Mouse (Mus musculus) hindbrain, embryonic 14.5 days (tissue): ENCODE data around the gene Tppp2. TPM values are rescaled to one million over a fixed set of nuclear protein-coding genes. Genes with fewer than 3 reads are reported as not detected.

Source experiments
- ATAC-seq: fragments of 200-750 bp; cut with Nextera tagmentation; 2 replicates; pipeline ENCODE4 v1.8.0; 2017; ENCODE audit warnings: moderate number of reproducible peaks, mild to moderate bottlenecking, moderate TSS enrichment, moderate library complexity; ENCODE audit not compliant: low FRiP score
- DNase-seq: peaks from one replicate; pipeline ENCODE4 v3.0.0-alpha.2; 2015; ENCODE audit warnings: low spot score
- H3K27ac ChIP-seq: fragments of 300-500 bp; sonication (generic); 2 replicates; pipeline ENCODE4 v1.5.1; 2014; ENCODE audit warnings: mild to moderate bottlenecking, moderate library complexity
- H3K27me3 ChIP-seq: fragments of 300-500 bp; sonication (generic); 2 replicates; pipeline ENCODE4 v1.6.1; 2014; ENCODE audit warnings: mild to moderate bottlenecking, low read length, mixed read lengths; ENCODE audit not compliant: control insufficient read depth, insufficient read depth
- H3K36me3 ChIP-seq: fragments of 300-500 bp; sonication (generic); replicated peaks from 2 replicates; pipeline ENCODE4 v1.6.1; 2014; ENCODE audit not compliant: control insufficient read depth, insufficient read depth
- H3K4me1 ChIP-seq: fragments of 300-500 bp; sonication (generic); replicated peaks from 2 replicates; pipeline ENCODE4 v1.6.1; 2014; ENCODE audit warnings: antibody characterized with exemption, low read length, mixed read lengths; ENCODE audit not compliant: control insufficient read depth, insufficient read depth
- H3K4me2 ChIP-seq: fragments of 300-500 bp; sonication (generic); replicated peaks from 2 replicates; pipeline ENCODE4 v1.6.1; 2014; ENCODE audit warnings: mild to moderate bottlenecking, moderate library complexity
- H3K4me3 ChIP-seq: fragments of 300-500 bp; sonication (generic); replicated peaks from 2 replicates; pipeline ENCODE4 v1.5.1; 2014; ENCODE audit warnings: mild to moderate bottlenecking, low read length
- H3K9ac ChIP-seq: fragments of 300-500 bp; sonication (generic); 2 replicates; pipeline ENCODE4 v1.6.1; 2014
- H3K9me3 ChIP-seq: fragments of 300-500 bp; sonication (generic); 2 replicates; pipeline ENCODE4 v1.6.1; 2016; ENCODE audit warnings: low read length; ENCODE audit not compliant: control insufficient read depth
- WGBS: fragments of 180-500 bp; shearing (Covaris S2); extraction: QIAGEN DNeasy Blood & Tissue Kit; methylation state at CpG from one replicate; pipeline ENCODE4 v1.1.7; 2014; 5-methylcytosine and 5-hydroxymethylcytosine counted together
- polyA plus RNA-seq: library from polyadenylated mRNA; unstranded; fragments of >200 nt; fragmentation: Nextera tagmentation; extraction: Ambion mirVana; gene quantifications from 2 replicates; pipeline ENCODE4 v1.2.1, GENCODE M21; 2014

The Tppp2 gene
- polyA plus RNA-seq, 1 experiment from 2014 or later = not detected

DNA sequence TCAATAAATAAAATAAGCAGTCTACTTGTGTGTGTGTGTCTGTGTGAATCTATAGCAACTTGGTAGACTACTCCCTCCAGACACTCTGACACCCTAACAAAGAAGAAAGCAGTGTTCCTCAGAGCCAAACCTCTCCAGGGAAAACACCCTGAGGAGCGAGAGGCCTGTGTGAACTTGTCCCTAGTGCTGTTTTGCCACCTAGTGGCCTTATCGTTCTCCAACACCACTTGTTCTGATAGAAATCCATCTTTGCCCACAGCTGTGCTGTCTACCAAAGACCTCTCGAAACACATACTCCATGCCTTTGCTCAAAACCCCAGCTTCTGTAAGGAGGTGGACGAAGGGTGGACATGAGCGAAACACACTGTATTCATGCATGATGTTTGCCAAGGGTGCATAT is 12.6 kb downstream of the Tppp2 start:
- H3K4me2 ChIP-seq = no peak overlapping the region
- H3K9me3 ChIP-seq = no peaks in the 10 kb centered on the region
- DNase-seq (peak; percentile 72), ATAC-seq (peak; percentile 75; the same call in 1 of the 2 replicates)
- no peaks in the 10 kb centered on the region for H3K4me1 ChIP-seq
- no peaks in the 10 kb centered on the region for H3K27me3 ChIP-seq
- no peak overlapping the region for H3K4me3 ChIP-seq
- H3K36me3 ChIP-seq = no peaks in the 10 kb centered on the region
- no peak overlapping the region for H3K27ac ChIP-seq
- 35% methylated on average over 5 of the region's 5 CpGs for WGBS
- H3K9ac ChIP-seq = no peak overlapping the region

- H3K4me2 ChIP-seq = no peak overlapping the region
- no peaks in the 10 kb centered on the region for H3K9me3 ChIP-seq
- DNase-seq (no peak), ATAC-seq (no peak)
- H3K4me1 ChIP-seq = no peaks in the 10 kb centered on the region
- no peak overlapping the region for H3K27ac ChIP-seq
- H3K4me3 ChIP-seq = no peak overlapping the region
- no peaks in the 10 kb centered on the region for H3K27me3 ChIP-seq
- H3K36me3 ChIP-seq = no peaks in the 10 kb centered on the region
- 84% methylated on average over 10 of the region's 10 CpGs for WGBS
- no peak overlapping the region for H3K9ac ChIP-seq
These were observed 14.1 kb downstream of the Tppp2 start for GRCm38 (mm10) chr14:51932092-51933020.

- DNase-seq (no peak), ATAC-seq (no peak)
- Histone ChIP-seq H3K4me3 (no peak overlapping the region), H3K9me3 (no peaks in the 10 kb centered on the region), H3K27ac (no peak overlapping the region), H3K4me1 (no peaks in the 10 kb centered on the region), H3K9ac (no peak overlapping the region), H3K4me2 (no peak overlapping the region), H3K36me3 (no peaks in the 10 kb centered on the region), H3K27me3 (no peaks in the 10 kb centered on the region)
- WGBS = 90% methylated on average over 9 of the region's 9 CpGs
These were observed 20.8 kb downstream of the Tppp2 start for GRCm38 (mm10) chr14:51939005-51939404.

DNA sequence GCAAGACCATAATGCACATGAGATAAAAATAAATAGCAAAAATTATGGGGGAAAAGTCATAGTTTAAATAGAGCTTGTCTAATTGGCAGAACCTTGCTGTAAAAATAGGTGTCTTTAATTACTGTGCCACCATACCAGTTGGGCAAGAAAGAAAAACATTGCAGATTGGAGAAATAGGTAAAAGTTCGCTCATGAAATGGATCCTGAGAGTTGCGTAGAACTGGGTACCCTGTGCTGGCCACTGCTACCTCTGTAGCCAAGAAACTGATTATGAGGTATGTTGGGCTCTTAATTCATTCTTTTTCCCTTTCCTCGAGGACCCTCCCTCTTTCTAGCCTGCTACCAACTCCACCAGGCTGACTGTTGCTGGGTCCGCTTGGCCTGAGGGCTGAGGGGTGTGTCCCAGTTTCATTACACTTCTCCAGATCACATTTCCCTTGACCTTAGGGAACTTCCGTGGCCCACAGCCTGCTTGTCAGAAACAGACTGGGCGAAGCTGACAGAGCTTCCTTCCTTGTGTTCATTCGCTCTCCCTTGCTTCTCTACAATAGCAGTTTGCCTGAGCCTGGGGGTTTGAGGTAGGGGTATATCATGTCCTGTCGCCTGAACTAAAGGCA is 22.8 kb downstream of the Tppp2 start:
- Histone ChIP-seq H3K4me1 (no peaks in the 10 kb centered on the region), H3K4me3 (no peak overlapping the region), H3K27me3 (no peaks in the 10 kb centered on the region), H3K9me3 (no peaks in the 10 kb centered on the region), H3K27ac (no peak overlapping the region), H3K36me3 (no peaks in the 10 kb centered on the region), H3K9ac (no peak overlapping the region), H3K4me2 (no peak overlapping the region)
- ATAC-seq (no peak), DNase-seq (no peak)
- WGBS = 41% methylated on average over 8 of the region's 8 CpGs

- WGBS = 56% methylated on average over 9 of the region's 9 CpGs
- H3K27ac ChIP-seq = no peak overlapping the region
- H3K27me3 ChIP-seq = no peaks in the 10 kb centered on the region
- no peaks in the 10 kb centered on the region for H3K4me1 ChIP-seq
- no peak overlapping the region for H3K4me2 ChIP-seq
- H3K4me3 ChIP-seq = no peak overlapping the region
- ATAC-seq (no peak), DNase-seq (no peak)
- no peaks in the 10 kb centered on the region for H3K36me3 ChIP-seq
- no peak overlapping the region for H3K9ac ChIP-seq
- no peaks in the 10 kb centered on the region for H3K9me3 ChIP-seq
These were observed 23.4 kb downstream of the Tppp2 start for GRCm38 (mm10) chr14:51941577-51941976.

DNA sequence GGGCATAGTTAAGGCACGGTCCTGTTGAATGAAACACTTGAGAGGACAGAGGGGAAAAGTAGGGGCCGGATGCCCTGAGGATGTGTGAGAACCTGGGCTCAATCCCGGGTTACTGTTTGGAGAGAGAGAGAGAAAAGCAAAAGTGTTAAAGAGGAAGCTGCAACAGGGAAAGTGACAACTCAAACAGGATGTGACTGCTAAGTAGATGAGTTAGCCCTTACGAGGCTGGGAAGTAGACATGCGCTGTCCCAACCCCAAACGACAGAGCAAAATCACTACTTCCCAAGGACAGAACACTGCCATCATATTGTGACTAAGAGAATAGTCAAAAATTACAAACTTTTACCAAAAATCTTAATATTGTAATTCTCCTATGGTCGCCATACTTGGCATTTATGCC is 24.0 kb downstream of the Tppp2 start:
- no peaks in the 10 kb centered on the region for H3K9me3 ChIP-seq
- no peak overlapping the region for H3K4me3 ChIP-seq
- H3K36me3 ChIP-seq = no peaks in the 10 kb centered on the region
- WGBS = 71% methylated on average over 7 of the region's 7 CpGs
- H3K27ac ChIP-seq = no peak overlapping the region
- no peak overlapping the region for H3K9ac ChIP-seq
- no peak overlapping the region for H3K4me2 ChIP-seq
- H3K27me3 ChIP-seq = no peaks in the 10 kb centered on the region
- ATAC-seq (no peak), DNase-seq (no peak)
- no peaks in the 10 kb centered on the region for H3K4me1 ChIP-seq

DNA sequence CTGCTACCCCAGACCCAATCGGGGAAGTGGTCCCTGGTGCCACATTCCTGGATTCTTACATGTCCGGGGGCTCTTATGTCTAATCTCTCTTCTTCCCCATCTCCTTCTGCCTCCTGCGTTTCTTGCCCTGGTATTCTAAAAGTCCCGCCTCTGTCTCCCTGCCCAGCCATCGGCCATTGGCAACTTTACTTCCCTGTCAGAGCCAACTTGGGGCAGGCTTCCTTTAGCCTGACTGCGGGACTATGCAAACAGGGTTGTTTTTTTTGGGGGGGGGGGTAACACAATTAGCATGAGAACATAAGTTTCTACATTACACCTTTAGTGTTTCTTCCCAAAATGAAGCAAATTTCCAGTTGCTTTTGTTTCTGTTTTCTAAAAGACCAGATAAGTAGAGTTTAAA is 25.1 kb downstream of the Tppp2 start:
- Histone ChIP-seq H3K4me2 (no peak overlapping the region), H3K4me3 (no peak overlapping the region), H3K9ac (no peak overlapping the region), H3K27ac (no peak overlapping the region), H3K36me3 (no peaks in the 10 kb centered on the region), H3K27me3 (no peaks in the 10 kb centered on the region), H3K9me3 (no peaks in the 10 kb centered on the region), H3K4me1 (no peaks in the 10 kb centered on the region)
- DNase-seq = no peak
- ATAC-seq = no peak
- 91% methylated on average over 6 of the region's 6 CpGs for WGBS

DNA sequence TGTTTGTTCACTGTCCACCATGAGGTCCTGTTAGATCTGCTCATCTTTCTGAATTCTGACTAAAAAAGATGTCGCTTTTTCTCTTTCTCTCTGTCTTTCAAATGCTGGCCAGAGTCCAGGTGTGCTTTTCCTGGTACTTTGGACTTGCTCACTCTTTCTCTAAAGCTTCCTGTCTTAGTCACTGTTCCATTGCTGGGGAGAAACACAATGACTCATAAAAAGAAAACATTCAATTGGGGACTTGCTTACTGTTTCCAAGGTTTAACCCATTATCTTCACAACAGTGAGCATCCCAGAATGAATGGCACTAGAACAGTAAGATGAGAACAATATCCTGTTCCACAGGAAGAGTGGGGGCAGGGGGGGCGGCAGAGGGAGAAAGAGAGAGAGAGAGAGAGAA is 42.1 kb downstream of the Tppp2 start:
- H3K27ac ChIP-seq = no peak overlapping the region
- no peaks in the 10 kb centered on the region for H3K36me3 ChIP-seq
- no peak overlapping the region for H3K4me2 ChIP-seq
- 92% methylated on average over 2 of the region's 2 CpGs for WGBS
- H3K4me3 ChIP-seq = no peak overlapping the region
- DNase-seq = no peak
- H3K4me1 ChIP-seq = no peaks in the 10 kb centered on the region
- H3K27me3 ChIP-seq = no peaks in the 10 kb centered on the region
- ATAC-seq = no peak
- no peak overlapping the region for H3K9ac ChIP-seq
- H3K9me3 ChIP-seq = no peaks in the 10 kb centered on the region

DNA sequence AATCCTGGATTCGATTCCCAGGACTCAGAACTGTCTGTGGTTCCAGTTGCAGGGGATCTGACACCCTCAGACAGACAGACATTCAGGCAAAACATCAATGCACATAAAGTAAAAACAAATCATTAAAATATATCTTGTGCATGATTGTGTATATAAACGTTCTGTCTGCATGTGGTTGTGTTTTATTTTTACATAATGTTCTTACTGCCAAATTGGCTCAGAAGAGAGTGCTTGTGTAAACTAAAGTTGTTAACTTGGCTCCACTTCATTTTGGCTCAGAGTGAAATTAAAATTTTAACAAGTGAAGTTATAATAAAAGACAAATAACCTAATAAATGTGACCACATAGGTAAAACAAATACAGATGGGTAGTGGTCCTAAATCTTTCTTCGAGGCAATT is 49.2 kb downstream of the Tppp2 start:
- H3K9me3 ChIP-seq = no peaks in the 10 kb centered on the region
- no peaks in the 10 kb centered on the region for H3K27me3 ChIP-seq
- H3K36me3 ChIP-seq = no peaks in the 10 kb centered on the region
- WGBS = 92% methylated on average over 3 of the region's 3 CpGs
- H3K4me1 ChIP-seq = no peaks in the 10 kb centered on the region
- DNase-seq (no peak), ATAC-seq (no peak)
- H3K27ac ChIP-seq = no peak overlapping the region
- H3K4me2 ChIP-seq = no peak overlapping the region
- no peak overlapping the region for H3K4me3 ChIP-seq
- H3K9ac ChIP-seq = no peak overlapping the region
